Mouse (Mus musculus) intestine, postnatal 0 days (tissue): ENCODE results near the gene Thbs4. TPM values are rescaled to one million over a fixed set of nuclear protein-coding genes. Genes with fewer than 3 reads are reported as not detected.

Experiments used
- ATAC-seq: fragments of 200-750 bp; cut with Nextera tagmentation; 2 replicates; pipeline ENCODE4 v1.8.0; 2017; ENCODE audit warnings: mild to moderate bottlenecking, moderate TSS enrichment, moderate library complexity
- H3K27ac ChIP-seq: fragments of 300-500 bp; sonication (generic); 2 replicates; pipeline ENCODE4 v1.5.1; 2014; ENCODE audit warnings: mild to moderate bottlenecking, low read depth, low read length, moderate library complexity
- H3K27me3 ChIP-seq: fragments of 300-500 bp; sonication (generic); replicated peaks from 2 replicates; pipeline ENCODE4 v1.6.1; 2014; ENCODE audit warnings: low read length, mixed read lengths; ENCODE audit not compliant: control insufficient read depth, insufficient read depth
- H3K36me3 ChIP-seq: fragments of 300-500 bp; sonication (generic); 2 replicates; pipeline ENCODE4 v1.6.1; 2014; ENCODE audit warnings: mild to moderate bottlenecking, moderate library complexity; ENCODE audit not compliant: control insufficient read depth, insufficient read depth
- H3K4me1 ChIP-seq: fragments of 300-500 bp; sonication (generic); replicated peaks from 2 replicates; pipeline ENCODE4 v1.6.1; 2014; ENCODE audit warnings: antibody characterized with exemption, low read length, mixed read lengths; ENCODE audit not compliant: control insufficient read depth, insufficient read depth
- H3K4me2 ChIP-seq: fragments of 300-500 bp; sonication (generic); replicated peaks from 2 replicates; pipeline ENCODE4 v1.6.1; 2014; ENCODE audit warnings: low read depth, mild to moderate bottlenecking, moderate library complexity
- H3K4me3 ChIP-seq: fragments of 300-500 bp; sonication (generic); 2 replicates; pipeline ENCODE4 v1.5.1; 2014; ENCODE audit warnings: low read depth, low read length
- H3K9ac ChIP-seq: fragments of 300-500 bp; sonication (generic); 2 replicates; pipeline ENCODE4 v1.6.1; 2014; ENCODE audit warnings: mild to moderate bottlenecking, low read depth, low read length
- H3K9me3 ChIP-seq: fragments of 300-500 bp; sonication (generic); 2 replicates; pipeline ENCODE4 v1.6.1; 2016; ENCODE audit warnings: mixed run types; ENCODE audit not compliant: control insufficient read depth
- CTCF ChIP-seq: sonication (generic); IDR thresholded peaks from 2 replicates; pipeline ENCODE4 v1.5.1; 2016; ENCODE audit warnings: low read depth, mild to moderate bottlenecking, control low read depth, antibody characterized with exemption, moderate library complexity
- WGBS: fragments of 180-500 bp; shearing (Covaris S2); extraction: QIAGEN DNeasy Blood & Tissue Kit; methylation state at CpG from one replicate; pipeline ENCODE4 v1.1.7; 2014; 5-methylcytosine and 5-hydroxymethylcytosine counted together
- polyA plus RNA-seq: library from polyadenylated mRNA; unstranded; fragments of >200 nt; fragmentation: Nextera tagmentation; extraction: Ambion mirVana; gene quantifications from 2 replicates; pipeline ENCODE4 v1.2.1, GENCODE M21; 2015

The Thbs4 gene
- polyA plus RNA-seq, 1 experiment from 2014 or later: 7.1 TPM

DNA sequence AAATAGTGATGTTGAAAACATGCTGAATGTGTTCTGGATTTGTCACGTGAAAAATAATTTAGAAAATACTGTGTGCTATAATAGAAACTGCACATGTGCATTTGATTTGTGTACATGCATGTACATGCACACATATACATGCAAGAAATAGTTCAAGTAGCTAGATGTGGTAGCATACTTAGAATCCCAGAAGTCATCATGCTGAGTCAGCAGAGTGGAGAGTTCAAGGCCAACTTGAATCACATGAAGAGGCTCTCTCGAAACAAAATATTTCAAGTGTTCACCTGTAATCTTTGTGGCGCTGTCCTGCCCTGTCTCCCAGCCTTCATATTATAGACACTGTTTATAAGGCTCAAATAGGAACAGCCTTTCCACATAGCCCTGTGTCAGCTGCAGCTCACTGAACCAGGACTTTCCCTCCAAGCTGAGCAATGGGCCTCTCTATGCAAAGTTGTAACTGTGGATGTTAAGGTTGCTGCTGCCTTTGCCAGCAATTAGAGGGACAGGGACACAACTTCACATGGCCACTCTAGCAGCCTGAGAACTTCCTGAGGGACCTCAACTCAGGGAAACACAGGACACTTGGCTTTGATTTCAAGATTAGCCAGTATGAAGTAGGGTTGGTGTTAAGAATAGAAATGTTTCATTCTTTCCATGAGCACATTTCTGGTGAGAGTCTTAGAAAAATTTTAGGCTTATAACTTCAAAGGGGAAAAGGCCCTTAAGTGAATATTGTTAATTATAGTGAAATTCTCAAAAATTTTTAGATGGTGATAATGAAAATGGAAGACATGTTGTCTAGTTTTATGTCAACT, 76.6 kb downstream of the Thbs4 start:
- Histone ChIP-seq H3K36me3 (no peaks in the 10 kb centered on the region), H3K9me3 (no peaks in the 10 kb centered on the region), H3K27me3 (no peaks in the 10 kb centered on the region), H3K4me2 (no peak overlapping the region), H3K27ac (no peak overlapping the region), H3K4me1 (no peaks in the 10 kb centered on the region), H3K9ac (no peak overlapping the region), H3K4me3 (no peak overlapping the region)
- no peak for TF ChIP-seq CTCF
- no peak for ATAC-seq
- WGBS: 91% methylated on average over 3 of the region's 3 CpGs

DNA sequence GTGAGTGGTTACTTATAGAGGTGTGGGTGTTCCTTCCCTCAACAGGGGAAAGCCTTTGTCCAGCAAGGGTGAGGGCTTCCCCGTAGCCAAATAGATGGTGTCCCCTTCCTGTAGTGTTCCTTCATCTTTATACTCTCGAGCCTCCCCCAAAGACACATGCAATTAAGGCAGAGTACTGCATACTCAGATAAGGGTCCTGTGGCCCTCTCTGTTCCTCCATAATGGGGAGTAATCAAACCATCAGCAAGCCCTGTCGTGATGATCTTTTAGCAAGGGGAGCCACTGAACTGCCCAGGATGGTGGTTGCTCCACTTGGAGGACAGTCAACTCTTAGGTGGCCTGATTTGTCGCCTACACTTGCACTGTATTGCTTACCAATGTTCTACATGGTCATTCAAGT, 82.0 kb downstream of the Thbs4 start:
- peaks cover 21% of the 10 kb centered on the region; the same call in 1 of the 2 replicates for H3K36me3 ChIP-seq
- H3K27me3 ChIP-seq: no peaks in the 10 kb centered on the region
- H3K9ac ChIP-seq: no peak overlapping the region
- H3K4me1 ChIP-seq: no peaks in the 10 kb centered on the region
- H3K9me3 ChIP-seq: no peaks in the 10 kb centered on the region
- no peak overlapping the region for H3K4me3 ChIP-seq
- TF ChIP-seq CTCF: no peak
- H3K4me2 ChIP-seq: no peak overlapping the region
- WGBS: 86% methylated on average over 4 of the region's 4 CpGs
- no peak overlapping the region for H3K27ac ChIP-seq
- ATAC-seq: no peak

DNA sequence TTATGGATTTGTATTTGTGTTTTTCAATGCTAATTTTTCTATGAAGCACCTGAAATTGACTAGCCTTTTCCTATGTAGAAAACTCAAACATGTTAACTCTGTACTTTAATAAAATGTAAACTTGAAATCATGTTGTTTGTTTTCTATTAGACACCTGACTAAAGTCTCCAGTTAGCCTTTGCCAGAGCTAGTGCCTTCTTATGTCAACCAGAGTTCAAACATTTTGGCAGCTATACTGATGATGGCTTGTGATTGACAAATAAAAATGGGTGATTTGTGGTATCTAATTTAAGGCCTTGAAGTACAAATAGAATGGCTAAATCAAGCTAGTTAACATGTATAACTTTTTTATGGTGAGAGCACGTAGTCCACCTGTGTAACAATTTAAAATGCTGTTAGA, 82.8 kb downstream of the Thbs4 start:
- no peaks in the 10 kb centered on the region for H3K9me3 ChIP-seq
- peaks cover 24% of the 10 kb centered on the region; the same call in 1 of the 2 replicates for H3K36me3 ChIP-seq
- H3K4me1 ChIP-seq: no peaks in the 10 kb centered on the region
- no peak overlapping the region for H3K27ac ChIP-seq
- no peak for TF ChIP-seq CTCF
- no peak overlapping the region for H3K4me3 ChIP-seq
- no peaks in the 10 kb centered on the region for H3K27me3 ChIP-seq
- 93% methylated on average over 1 of the region's 1 CpGs for WGBS
- ATAC-seq: no peak
- H3K4me2 ChIP-seq: no peak overlapping the region
- H3K9ac ChIP-seq: no peak overlapping the region

DNA sequence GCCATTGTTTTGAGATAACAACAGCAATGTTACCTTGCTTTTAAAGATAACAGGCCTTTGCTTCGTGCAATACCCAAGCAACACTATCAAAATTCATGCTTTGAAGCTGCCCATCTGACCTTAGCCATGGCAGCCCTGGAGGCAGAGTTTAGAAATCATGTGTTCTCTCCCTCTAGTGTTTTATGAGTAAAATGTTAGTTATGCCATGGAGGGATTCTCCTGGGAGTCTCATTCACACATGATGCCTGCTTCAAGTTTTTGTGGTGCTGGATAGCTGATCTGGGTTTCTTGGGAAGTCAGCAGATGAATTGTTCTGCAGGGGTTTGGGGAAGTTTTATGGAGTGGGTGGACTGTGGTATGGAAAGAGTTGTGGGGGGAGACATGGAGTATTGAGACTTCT, 84.3 kb downstream of the Thbs4 start:
- Histone ChIP-seq H3K27ac (no peak overlapping the region), H3K36me3 (peaks cover 30% of the 10 kb centered on the region; the same call in 1 of the 2 replicates), H3K9ac (no peak overlapping the region), H3K4me1 (no peaks in the 10 kb centered on the region), H3K4me3 (no peak overlapping the region), H3K4me2 (no peak overlapping the region), H3K9me3 (no peaks in the 10 kb centered on the region), H3K27me3 (no peaks in the 10 kb centered on the region)
- no peak for ATAC-seq
- 54% methylated on average over 1 of the region's 1 CpGs for WGBS
- TF ChIP-seq CTCF: no peak

DNA sequence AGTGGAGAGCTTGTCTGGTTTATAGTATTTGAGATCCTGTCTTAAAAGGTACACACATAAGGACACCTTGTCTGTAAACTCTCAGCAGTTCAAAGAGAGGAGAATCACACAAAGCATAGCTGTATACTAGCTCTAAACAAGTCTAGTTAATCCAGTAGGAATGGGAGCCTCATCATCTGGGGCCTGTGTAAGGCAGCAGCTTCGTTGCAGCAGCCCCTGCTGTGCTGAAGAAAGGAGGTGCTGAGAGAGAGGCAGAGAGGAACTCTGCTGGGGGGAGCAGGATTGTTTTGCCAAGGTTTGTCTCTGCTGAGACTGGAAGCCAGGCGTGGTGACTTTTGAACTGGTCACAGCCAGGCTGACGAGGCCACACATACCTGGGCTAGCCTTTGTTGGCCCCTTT, 85.1 kb downstream of the Thbs4 start:
- Histone ChIP-seq H3K27me3 (no peaks in the 10 kb centered on the region), H3K27ac (no peak overlapping the region), H3K9me3 (no peaks in the 10 kb centered on the region), H3K9ac (no peak overlapping the region), H3K36me3 (peaks cover 30% of the 10 kb centered on the region; the same call in 1 of the 2 replicates), H3K4me3 (no peak overlapping the region), H3K4me1 (no peaks in the 10 kb centered on the region), H3K4me2 (no peak overlapping the region)
- WGBS: 72% methylated on average over 3 of the region's 3 CpGs
- no peak for TF ChIP-seq CTCF
- no peak for ATAC-seq

DNA sequence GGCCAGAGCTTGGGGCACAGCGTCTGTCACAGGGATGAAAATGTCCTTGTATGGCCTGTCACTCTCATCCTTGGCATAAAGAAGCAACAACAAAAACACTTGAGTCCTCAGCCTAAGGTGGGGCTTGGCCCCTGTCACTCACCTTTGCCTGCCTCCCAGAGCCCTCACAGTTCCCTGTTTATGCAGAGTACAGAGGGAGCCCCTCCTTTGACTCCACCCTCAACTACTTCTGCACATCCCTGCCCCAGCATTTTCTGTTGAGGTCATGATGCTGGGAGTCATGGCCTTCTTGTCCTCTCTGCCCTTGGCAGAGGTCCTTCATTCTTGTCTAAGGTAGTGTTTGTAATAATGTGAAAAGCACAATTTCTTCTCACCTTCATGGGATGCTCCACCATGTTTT, 86.2 kb downstream of the Thbs4 start:
- Histone ChIP-seq H3K27me3 (no peaks in the 10 kb centered on the region), H3K9me3 (no peaks in the 10 kb centered on the region), H3K4me1 (no peaks in the 10 kb centered on the region), H3K36me3 (peaks cover 30% of the 10 kb centered on the region; the same call in 1 of the 2 replicates), H3K9ac (no peak overlapping the region), H3K4me3 (no peak overlapping the region), H3K27ac (no peak overlapping the region), H3K4me2 (no peak overlapping the region)
- TF ChIP-seq CTCF: no peak
- ATAC-seq: no peak
- 93% methylated on average over 1 of the region's 1 CpGs for WGBS
